ENCODE assay signal across 27 mouse cellular contexts in genomic region chr15:18623692-18624281, GRCm38 (mm10).
DNase-seq lines count a peak whose midpoint lies in the region; ATAC-seq and TF ChIP-seq lines count a peak whose summit lies in the region.
"Had no signal": no experiment of that assay in that cellular context is flagged by ENCODE, and none has a peak within 500 bp of the region (broad histone marks: within the 10 kb centered on the region; RNA-seq: fewer than 3 reads in every experiment).

No protein-coding gene starts in this region.

- WGBS in hindbrain, embryonic 12.5 days = 81% methylated on average over 6 of the region's 6 CpGs
- WGBS in hindbrain, embryonic 16.5 days = 87% methylated on average over 6 of the region's 6 CpGs
- 83% methylated on average over 6 of the region's 6 CpGs for WGBS in midbrain, embryonic 13.5 days
- WGBS in midbrain, embryonic 15.5 days = 79% methylated on average over 6 of the region's 6 CpGs

- H3K27me3 ChIP-seq in hindbrain, embryonic 12.5 days = no peaks in the 10 kb centered on the region
- no peaks in the 10 kb centered on the region for H3K27me3 ChIP-seq in hindbrain, embryonic 16.5 days (replicated peaks; ENCODE audit: control insufficient read depth, insufficient read depth, low read length)
- no peaks in the 10 kb centered on the region for H3K27me3 ChIP-seq in midbrain, embryonic 13.5 days
- H3K27me3 ChIP-seq in midbrain, embryonic 15.5 days (replicated peaks) = no peaks in the 10 kb centered on the region
- H3K27me3 ChIP-seq: CH12.LX; embryonic facial prominence, embryonic 12.5 days; embryonic facial prominence, embryonic 15.5 days; heart, embryonic 13.5 days; hindbrain, embryonic 13.5 days had no signal

- no peaks in the 10 kb centered on the region for H3K9me3 ChIP-seq in hindbrain, embryonic 12.5 days (replicated peaks)
- H3K9me3 ChIP-seq in hindbrain, embryonic 16.5 days (ENCODE audit: control insufficient read depth, low read length) = no peaks in the 10 kb centered on the region
- no peaks in the 10 kb centered on the region for H3K9me3 ChIP-seq in midbrain, embryonic 13.5 days
- no peaks in the 10 kb centered on the region for H3K9me3 ChIP-seq in midbrain, embryonic 15.5 days
- no peaks in the 10 kb centered on the region for H3K9me3 ChIP-seq in ES-E14 (ENCODE audit: control insufficient read depth, insufficient read depth, low read depth, low read length)
- H3K9me3 ChIP-seq: embryonic facial prominence, embryonic 12.5 days; embryonic facial prominence, embryonic 15.5 days; heart, embryonic 10.5 days; heart, embryonic 13.5 days; hindbrain, embryonic 13.5 days had no signal

- H3K9ac ChIP-seq in hindbrain, embryonic 12.5 days = no peak overlapping the region
- no peak overlapping the region for H3K9ac ChIP-seq in hindbrain, embryonic 16.5 days (ENCODE audit: low read depth, low read length)
- H3K9ac ChIP-seq in midbrain, embryonic 13.5 days (replicated peaks) = no peak overlapping the region
- no peak overlapping the region for H3K9ac ChIP-seq in midbrain, embryonic 15.5 days
- no peak overlapping the region for H3K9ac ChIP-seq in ES-E14 (ENCODE audit: insufficient read depth, low read depth, low read length, poor library complexity, severe bottlenecking)
- H3K9ac ChIP-seq: embryonic facial prominence, embryonic 12.5 days; embryonic facial prominence, embryonic 15.5 days; forebrain, postnatal 0 days; heart, embryonic 13.5 days; hindbrain, embryonic 13.5 days had no signal

- DNase-seq in ES-E14 (ENCODE audit: low read depth, low spot score) (peak; percentile 6), ZHBTc4 (ENCODE audit: low read depth, low spot score) (peak; percentile 12)
- DNase-seq in gastrocnemius, adult 18-20 months (ENCODE audit: low spot score) = no peak
- DNase-seq: adrenal gland, adult 2 months; adrenal gland, postnatal 14 days; B cell, adult 2 months; cerebellum, adult 11 months; cerebellum, adult 2 months; cerebellum, adult 9-11 months; cerebellum, postnatal 25 days; forebrain, postnatal 0 days; gastrocnemius, postnatal 10 days; gastrocnemius, postnatal 36 days; heart, adult 2 months; heart, postnatal 14 days; heart, postnatal 4 days had no signal

- no peaks in the 10 kb centered on the region for H3K4me1 ChIP-seq in hindbrain, embryonic 12.5 days
- no peaks in the 10 kb centered on the region for H3K4me1 ChIP-seq in hindbrain, embryonic 16.5 days (ENCODE audit: control insufficient read depth, insufficient read depth, low read depth, low read length)
- H3K4me1 ChIP-seq in midbrain, embryonic 13.5 days (replicated peaks) = no peaks in the 10 kb centered on the region
- H3K4me1 ChIP-seq in midbrain, embryonic 15.5 days = no peaks in the 10 kb centered on the region
- no peaks in the 10 kb centered on the region for H3K4me1 ChIP-seq in ES-E14 (ENCODE audit: control insufficient read depth in 2 of 2, insufficient read depth in 2 of 2, low read length in 2 of 2, poor library complexity in 1 of 2)
- H3K4me1 ChIP-seq: embryonic facial prominence, embryonic 12.5 days; embryonic facial prominence, embryonic 15.5 days; heart, embryonic 10.5 days; heart, embryonic 13.5 days; hindbrain, embryonic 13.5 days had no signal

- no peaks in the 10 kb centered on the region for H3K36me3 ChIP-seq in hindbrain, embryonic 12.5 days
- H3K36me3 ChIP-seq in hindbrain, embryonic 16.5 days (ENCODE audit: control insufficient read depth, insufficient read depth, low read length) = no peaks in the 10 kb centered on the region
- H3K36me3 ChIP-seq in midbrain, embryonic 13.5 days = no peaks in the 10 kb centered on the region
- no peaks in the 10 kb centered on the region for H3K36me3 ChIP-seq in midbrain, embryonic 15.5 days (replicated peaks)
- H3K36me3 ChIP-seq in ES-E14 (ENCODE audit: control insufficient read depth, insufficient read depth, low read length, poor library complexity, severe bottlenecking) = no peaks in the 10 kb centered on the region
- H3K36me3 ChIP-seq: embryonic facial prominence, embryonic 12.5 days; embryonic facial prominence, embryonic 15.5 days; heart, embryonic 10.5 days; heart, embryonic 13.5 days; hindbrain, embryonic 13.5 days had no signal

- no peak overlapping the region for H3K4me3 ChIP-seq in hindbrain, embryonic 12.5 days
- no peak overlapping the region for H3K4me3 ChIP-seq in hindbrain, embryonic 16.5 days (ENCODE audit: low read length)
- no peak overlapping the region for H3K4me3 ChIP-seq in midbrain, embryonic 13.5 days (replicated peaks)
- no peak overlapping the region for H3K4me3 ChIP-seq in midbrain, embryonic 15.5 days
- H3K4me3 ChIP-seq in ES-E14 (ENCODE audit: insufficient read depth in 1 of 2, low read depth in 1 of 2, low read length in 2 of 2, poor library complexity in 1 of 2, severe bottlenecking in 1 of 2) = no peak overlapping the region
- H3K4me3 ChIP-seq: embryonic facial prominence, embryonic 12.5 days; embryonic facial prominence, embryonic 15.5 days; heart, adult 2 months; heart, embryonic 10.5 days; heart, embryonic 13.5 days; hindbrain, embryonic 13.5 days had no signal

- 0 out of 2 replicates have a peak, but pooled peaks have one; percentile 48 for ATAC-seq in hindbrain, embryonic 12.5 days (ENCODE audit: low FRiP score)
- no peak for ATAC-seq in hindbrain, embryonic 16.5 days
- ATAC-seq in midbrain, embryonic 13.5 days = 0 out of 2 replicates have a peak, but pooled peaks have one; percentile 50
- ATAC-seq in midbrain, embryonic 15.5 days (replicated peaks) = no peak
- ATAC-seq: forebrain, embryonic 14.5 days; forebrain, postnatal 0 days had no signal

- in situ Hi-C loops in ES-E14 (cut with MboI; ENCODE audit: low sequenced_read_pairs in 2 of 2, unreplicated experiment in 2 of 2) = no loop called here

- H3K4me2 ChIP-seq in hindbrain, embryonic 12.5 days (replicated peaks) = no peak overlapping the region
- no peak overlapping the region for H3K4me2 ChIP-seq in hindbrain, embryonic 16.5 days (ENCODE audit: low read length)
- H3K4me2 ChIP-seq in midbrain, embryonic 13.5 days (replicated peaks) = no peak overlapping the region
- no peak overlapping the region for H3K4me2 ChIP-seq in midbrain, embryonic 15.5 days
- H3K4me2 ChIP-seq: embryonic facial prominence, embryonic 12.5 days; embryonic facial prominence, embryonic 15.5 days; heart, embryonic 13.5 days; hindbrain, embryonic 13.5 days had no signal

- H3K27ac ChIP-seq in hindbrain, embryonic 12.5 days = no peak overlapping the region
- H3K27ac ChIP-seq in hindbrain, embryonic 16.5 days (ENCODE audit: low read depth, low read length) = no peak overlapping the region
- H3K27ac ChIP-seq in midbrain, embryonic 13.5 days = no peak overlapping the region
- H3K27ac ChIP-seq in midbrain, embryonic 15.5 days = no peak overlapping the region
- no peak overlapping the region for H3K27ac ChIP-seq in ES-E14 (ENCODE audit: insufficient read depth, low read depth, low read length, poor library complexity, severe bottlenecking)
- H3K27ac ChIP-seq: embryonic facial prominence, embryonic 12.5 days; embryonic facial prominence, embryonic 15.5 days; heart, adult 2 months; heart, embryonic 10.5 days; heart, embryonic 13.5 days; hindbrain, embryonic 13.5 days had no signal

TF ChIP-seq in ES-E14, 5 proteins besides CTCF, POLR2A, EP300 and RAD21:
- TF ChIP-seq ZNF384 (IDR thresholded peaks at IDR 0.05; ENCODE audit: low read depth, low read length) (no peak), ZC3H11A (IDR thresholded peaks at IDR 0.05; ENCODE audit: borderline replicate concordance, low read depth, low read length) (no peak), MAFK (IDR thresholded peaks at IDR 0.05; ENCODE audit: insufficient read depth, low read depth, low read length) (no peak), HCFC1 (IDR thresholded peaks at IDR 0.05; ENCODE audit: borderline replicate concordance, insufficient read depth, low read length) (no peak)
TF ChIP-seq in ES-E14: peak in this region for 0.

Comparison
In these comparisons a context has a peak if more than half of its experiments do, and no peak if none do; other contexts are left out.
1. ATAC-seq: peak in hindbrain, embryonic 12.5 days (single experiment) and midbrain, embryonic 13.5 days (single experiment); none in hindbrain, embryonic 16.5 days (single experiment) and midbrain, embryonic 15.5 days (single experiment).